Mouse (Mus musculus) lung, adult 2 months (tissue): ENCODE results near the gene Mdh1b. TPM values are rescaled to one million over a fixed set of nuclear protein-coding genes. Genes with fewer than 3 reads are reported as not detected.

Experiments
- DNase-seq: peaks from one replicate; pipeline ENCODE4 v3.0.0; 2022
- H3K4me1 ChIP-seq: fragments of 200-500 bp; 2 replicates; pipeline ENCODE4 v1.6.1; 2011; ENCODE audit warnings: low read length; ENCODE audit not compliant: control insufficient read depth, insufficient read depth
- H3K4me3 ChIP-seq: fragments of 200-500 bp; replicated peaks from 2 replicates; pipeline ENCODE3; 2011; ENCODE audit warnings: low read depth, mild to moderate bottlenecking, control low read depth, low read length; ENCODE audit errors: extremely low read depth
- CTCF ChIP-seq: fragments of 200-500 bp; IDR thresholded peaks from 2 replicates; pipeline ENCODE4 v1.5.1; 2011; ENCODE audit warnings: mild to moderate bottlenecking, low read length, control low read depth; ENCODE audit not compliant: insufficient read depth
- POLR2A ChIP-seq: fragments of 200-500 bp; IDR thresholded peaks from 2 replicates; pipeline ENCODE4 v1.6.1; 2011; ENCODE audit warnings: low read depth, mild to moderate bottlenecking, control low read depth, low read length, borderline replicate concordance; ENCODE audit errors: extremely low read depth
- WGBS: fragments of 180-500 bp; shearing (Covaris S2); methylation state at CpG from one replicate; pipeline ENCODE4 v1.1.7; 2018; 5-methylcytosine and 5-hydroxymethylcytosine counted together
- polyA plus RNA-seq: library from polyadenylated mRNA; depleted of rRNA; stranded (reverse); fragments of >200 nt; gene quantifications from 2 replicates; pipeline ENCODE4 v1.2.3, GENCODE M21; 2012

Gene Mdh1b
- polyA plus RNA-seq, 1 experiment: 1.6 TPM

- Histone ChIP-seq H3K4me1 (no peaks in the 10 kb centered on the region), H3K4me3 (no peak overlapping the region)
- WGBS: 62% methylated on average over 2 of the region's 2 CpGs
- no peak for DNase-seq
- no peak for TF ChIP-seq CTCF
- TF ChIP-seq POLR2A: no peak
Measured at GRCm38 (mm10) chr1:63756005-63756404, 25.9 kb upstream of the Mdh1b start.

- H3K4me3 ChIP-seq: peak overlapping the region; percentile 76
- no peak for DNase-seq
- 0 out of 2 replicates have a peak, but pooled peaks cover 2% of the 10 kb centered on the region for H3K4me1 ChIP-seq
- TF ChIP-seq POLR2A: no peak
- no peak for TF ChIP-seq CTCF
- 56% methylated on average over 8 of the region's 8 CpGs for WGBS
Measured at GRCm38 (mm10) chr1:63729796-63730195, 322 bp downstream of the Mdh1b start.

GRCm38 (mm10) chr1:63720161-63720560 lies 10.0 kb downstream of the Mdh1b start:
- no peaks in the 10 kb centered on the region for H3K4me1 ChIP-seq
- DNase-seq: no peak
- TF ChIP-seq POLR2A (no peak), CTCF (no peak)
- no peak overlapping the region for H3K4me3 ChIP-seq
- 81% methylated on average over 7 of the region's 7 CpGs for WGBS

GRCm38 (mm10) chr1:63708876-63709275 lies 21.2 kb downstream of the Mdh1b start:
- H3K4me3 ChIP-seq: no peak overlapping the region
- no peak for DNase-seq
- no peaks in the 10 kb centered on the region for H3K4me1 ChIP-seq
- WGBS: 61% methylated on average over 3 of the region's 3 CpGs
- no peak for TF ChIP-seq CTCF
- TF ChIP-seq POLR2A: no peak

- Histone ChIP-seq H3K4me3 (no peak overlapping the region), H3K4me1 (no peaks in the 10 kb centered on the region)
- DNase-seq: no peak
- WGBS: 57% methylated on average over 5 of the region's 5 CpGs
- TF ChIP-seq POLR2A: no peak
- TF ChIP-seq CTCF: no peak
Measured at GRCm38 (mm10) chr1:63705733-63706132, 24.4 kb downstream of the Mdh1b start.

GRCm38 (mm10) chr1:63696861-63697260 lies 33.3 kb downstream of the Mdh1b start:
- DNase-seq: no peak
- no peaks in the 10 kb centered on the region for H3K4me1 ChIP-seq
- TF ChIP-seq POLR2A (no peak), CTCF (no peak)
- 69% methylated on average over 3 of the region's 3 CpGs for WGBS
- H3K4me3 ChIP-seq: no peak overlapping the region

- no peak within 1 kb of the TSS for H3K4me3 ChIP-seq
- 85% methylated on average over 4 of the region's 4 CpGs for WGBS
- TF ChIP-seq CTCF (no peak), POLR2A (no peak)
- no peak for DNase-seq
- H3K4me1 ChIP-seq: no peaks in the 10 kb centered on the region
Measured at GRCm38 (mm10) chr1:63686827-63687226, 43.3 kb downstream of the Mdh1b start, which contains the start of gene Dytn. TSS of gene Dytn (minus strand) at chr1:63686927.

- DNase-seq: no peak
- 76% methylated on average over 3 of the region's 3 CpGs for WGBS
- TF ChIP-seq POLR2A (no peak), CTCF (no peak)
- H3K4me1 ChIP-seq: no peaks in the 10 kb centered on the region
- no peak overlapping the region for H3K4me3 ChIP-seq
Measured at GRCm38 (mm10) chr1:63675975-63676374, 54.1 kb downstream of the Mdh1b start.

- TF ChIP-seq POLR2A (no peak), CTCF (no peak)
- DNase-seq: no peak
- no peak overlapping the region for H3K4me3 ChIP-seq
- 1% methylated on average over 3 of the region's 3 CpGs for WGBS
- H3K4me1 ChIP-seq: peaks cover 2% of the 10 kb centered on the region; the same call in 1 of the 2 replicates
Measured at GRCm38 (mm10) chr1:63668852-63669160, 61.3 kb downstream of the Mdh1b start.

GRCm38 (mm10) chr1:63667949-63668851 lies 61.9 kb downstream of the Mdh1b start:
- Histone ChIP-seq H3K4me1 (peaks cover 2% of the 10 kb centered on the region; the same call in 1 of the 2 replicates), H3K4me3 (no peak overlapping the region)
- no peak for TF ChIP-seq POLR2A
- no peak for TF ChIP-seq CTCF
- DNase-seq: no peak
- WGBS: 33% methylated on average over 13 of the region's 13 CpGs
